Mouse (Mus musculus): ENCODE data around the gene Gnl3. TPM values are rescaled to one million over a fixed set of nuclear protein-coding genes. Genes with fewer than 3 reads are reported as not detected.

Gene Gnl3
- polyA plus RNA-seq (2014; fragmentation: Nextera tagmentation; extraction: Ambion mirVana): 53.3 and 58.1 TPM in 2 replicates

DNA sequence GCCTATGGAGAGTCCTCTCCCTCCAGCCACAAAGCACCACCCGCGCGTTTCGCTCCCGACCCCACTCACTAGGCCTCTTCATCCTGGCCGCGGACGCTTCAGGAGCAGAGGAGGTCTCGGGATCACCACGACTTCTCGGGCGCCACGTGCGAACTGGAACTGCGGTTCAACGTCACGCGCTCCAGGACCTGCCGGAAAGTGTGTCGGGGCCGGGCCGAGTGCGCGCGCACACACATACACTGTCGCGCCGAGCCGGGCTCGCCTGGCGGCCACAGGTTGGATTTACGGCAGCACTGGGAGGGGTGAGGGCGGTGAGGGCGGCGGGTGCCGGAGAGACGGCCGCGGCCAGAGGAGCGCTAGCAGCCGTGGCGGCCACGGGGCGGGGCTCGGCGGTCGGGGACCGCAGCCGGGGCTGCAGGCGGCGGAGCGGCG, at the start of gene Gnl3, which contains the start of gene Pbrm1:
Gene Gnl3 (minus strand): TSS at position 293 of the 432 bp plus-strand sequence.
Gene Pbrm1 (plus strand): TSS at position 279 of the 432 bp plus-strand sequence.
- H3K4me2 ChIP-seq (ENCODE audit: low read depth, low read length): peak within 1 kb of the TSS; percentile 83
- peaks cover 31% of the 10 kb centered on the region for H3K36me3 ChIP-seq (ENCODE audit: control insufficient read depth, insufficient read depth, low read length)

DNA sequence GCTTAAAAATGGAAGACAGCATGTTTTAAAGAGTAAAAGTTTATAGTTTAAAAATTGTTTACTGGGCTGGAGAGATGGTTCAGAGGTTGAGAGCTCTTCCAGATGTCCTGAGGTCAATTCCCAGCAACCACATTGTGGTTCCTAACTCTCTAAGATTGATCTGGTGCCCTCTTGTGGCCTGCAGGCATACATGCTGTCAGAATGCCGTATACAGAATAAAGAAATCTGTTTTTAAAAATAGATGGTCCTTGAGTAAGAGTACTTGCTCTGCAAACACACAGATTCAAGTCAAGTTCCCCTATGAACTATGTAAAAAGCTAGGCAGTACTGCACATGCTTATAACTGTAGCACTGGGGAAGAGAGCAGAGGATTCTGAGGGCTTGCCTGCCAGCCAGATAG, 43.3 kb upstream of the Gnl3 start:
- H3K4me1 ChIP-seq (ENCODE audit: control insufficient read depth, insufficient read depth, low read length): no peaks in the 10 kb centered on the region
- no peak overlapping the region for H3K4me2 ChIP-seq (ENCODE audit: low read depth, low read length)
- peaks cover 47% of the 10 kb centered on the region for H3K36me3 ChIP-seq (ENCODE audit: control insufficient read depth, insufficient read depth, low read length)
- WGBS: 79% methylated on average over 1 of the region's 1 CpGs
- H3K9me3 ChIP-seq (ENCODE audit: control insufficient read depth, low read length): no peaks in the 10 kb centered on the region
- no peaks in the 10 kb centered on the region for H3K27me3 ChIP-seq (ENCODE audit: control insufficient read depth, insufficient read depth, low read length)
- H3K4me3 ChIP-seq (ENCODE audit: low read depth, low read length): no peak overlapping the region
- no peak overlapping the region for H3K9ac ChIP-seq (replicated peaks; ENCODE audit: low read depth, low read length)
- ATAC-seq (ENCODE audit: low read depth): no peak
- no peak overlapping the region for H3K27ac ChIP-seq (ENCODE audit: low read depth, low read length)

More for the DNA sequence above, at the start of gene Gnl3, which contains the start of gene Pbrm1:
- peaks cover 23% of the 10 kb centered on the region for H3K4me1 ChIP-seq (ENCODE audit: control insufficient read depth, insufficient read depth, low read length)
- H3K9ac ChIP-seq (replicated peaks; ENCODE audit: low read depth, low read length): peak within 1 kb of the TSS; percentile 91
- H3K9me3 ChIP-seq (ENCODE audit: control insufficient read depth, low read length): no peaks in the 10 kb centered on the region
- peak within 1 kb of the TSS; percentile 98 for H3K27ac ChIP-seq (ENCODE audit: low read depth, low read length)
- peak within 1 kb of the TSS; percentile 72 for H3K4me3 ChIP-seq (ENCODE audit: low read depth, low read length)
- H3K27me3 ChIP-seq (ENCODE audit: control insufficient read depth, insufficient read depth, low read length): no peaks in the 10 kb centered on the region
- peak; percentile 96 for ATAC-seq (ENCODE audit: low read depth)
- under 1% methylated on average over 46 of the region's 53 CpGs for WGBS

DNA sequence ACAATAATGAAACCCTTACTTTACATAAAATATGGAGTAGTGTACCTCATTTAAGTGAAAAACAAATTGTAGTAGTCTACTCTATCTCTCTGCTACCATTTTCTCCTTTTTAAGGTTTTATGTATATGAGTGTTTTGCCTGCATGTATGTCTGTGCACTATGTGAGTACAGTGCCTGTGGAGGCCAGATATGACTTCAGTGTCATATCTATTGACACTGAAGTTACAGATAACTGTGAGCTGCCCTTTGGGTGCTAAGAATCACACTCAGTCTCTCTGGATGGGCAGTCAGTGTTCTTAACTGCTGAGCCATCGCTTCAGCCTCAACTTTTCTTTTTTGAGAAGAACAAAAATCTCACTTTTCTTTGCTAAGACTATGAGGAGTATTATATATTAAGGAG, 26.9 kb upstream of the Gnl3 start:
- WGBS: 100% methylated on average over 1 of the region's 1 CpGs
- no peak for ATAC-seq (ENCODE audit: low read depth)
- Histone ChIP-seq H3K36me3 (ENCODE audit: control insufficient read depth, insufficient read depth, low read length) (peaks cover 56% of the 10 kb centered on the region), H3K4me3 (ENCODE audit: low read depth, low read length) (no peak overlapping the region), H3K9ac (replicated peaks; ENCODE audit: low read depth, low read length) (no peak overlapping the region), H3K4me2 (ENCODE audit: low read depth, low read length) (no peak overlapping the region), H3K9me3 (ENCODE audit: control insufficient read depth, low read length) (no peaks in the 10 kb centered on the region), H3K27ac (ENCODE audit: low read depth, low read length) (no peak overlapping the region), H3K27me3 (ENCODE audit: control insufficient read depth, insufficient read depth, low read length) (no peaks in the 10 kb centered on the region), H3K4me1 (ENCODE audit: control insufficient read depth, insufficient read depth, low read length) (no peaks in the 10 kb centered on the region)

- H3K4me1 ChIP-seq (ENCODE audit: control insufficient read depth, insufficient read depth, low read length): no peaks in the 10 kb centered on the region
- WGBS: 91% methylated on average over 5 of the region's 5 CpGs
- H3K4me3 ChIP-seq (ENCODE audit: low read depth, low read length): no peak overlapping the region
These were observed 26.3 kb upstream of the Gnl3 start for GRCm38 (mm10) chr14:31045296-31045695.

DNA sequence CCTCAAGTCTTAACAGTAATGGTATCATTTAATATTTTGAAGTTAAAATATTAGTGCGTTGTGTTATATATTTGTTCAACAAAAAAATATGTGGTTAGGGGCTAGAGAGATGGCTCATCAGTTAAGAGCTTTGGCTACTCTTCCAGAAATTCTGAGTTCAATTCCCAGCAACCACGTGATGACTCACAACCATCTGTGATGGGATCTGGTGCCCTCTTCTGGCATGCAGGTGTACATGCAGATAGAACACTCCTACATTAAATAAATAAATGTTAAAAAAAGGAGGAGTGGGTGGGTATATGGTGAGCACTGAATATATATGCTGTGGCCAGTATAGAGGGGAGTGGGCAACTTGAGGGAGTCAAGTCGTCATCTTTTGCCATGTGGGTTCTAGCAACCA, 6.8 kb upstream of the Gnl3 start:
- Histone ChIP-seq H3K4me1 (ENCODE audit: control insufficient read depth, insufficient read depth, low read length) (peaks cover 4% of the 10 kb centered on the region; the same call in 1 of the 2 replicates), H3K9me3 (ENCODE audit: control insufficient read depth, low read length) (no peaks in the 10 kb centered on the region), H3K9ac (replicated peaks; ENCODE audit: low read depth, low read length) (no peak overlapping the region), H3K36me3 (ENCODE audit: control insufficient read depth, insufficient read depth, low read length) (peaks cover 41% of the 10 kb centered on the region), H3K27ac (ENCODE audit: low read depth, low read length) (no peak overlapping the region), H3K4me3 (ENCODE audit: low read depth, low read length) (no peak overlapping the region), H3K27me3 (ENCODE audit: control insufficient read depth, insufficient read depth, low read length) (no peaks in the 10 kb centered on the region), H3K4me2 (ENCODE audit: low read depth, low read length) (no peak overlapping the region)
- 74% methylated on average over 3 of the region's 3 CpGs for WGBS
- ATAC-seq (ENCODE audit: low read depth): no peak

More at GRCm38 (mm10) chr14:31045296-31045695, 26.3 kb upstream of the Gnl3 start:
- H3K4me2 ChIP-seq (ENCODE audit: low read depth, low read length): no peak overlapping the region
- no peaks in the 10 kb centered on the region for H3K27me3 ChIP-seq (ENCODE audit: control insufficient read depth, insufficient read depth, low read length)
- no peaks in the 10 kb centered on the region for H3K9me3 ChIP-seq (ENCODE audit: control insufficient read depth, low read length)
- H3K36me3 ChIP-seq (ENCODE audit: control insufficient read depth, insufficient read depth, low read length): peaks cover 50% of the 10 kb centered on the region
- H3K9ac ChIP-seq (replicated peaks; ENCODE audit: low read depth, low read length): no peak overlapping the region
- ATAC-seq (ENCODE audit: low read depth): no peak
- no peak overlapping the region for H3K27ac ChIP-seq (ENCODE audit: low read depth, low read length)

DNA sequence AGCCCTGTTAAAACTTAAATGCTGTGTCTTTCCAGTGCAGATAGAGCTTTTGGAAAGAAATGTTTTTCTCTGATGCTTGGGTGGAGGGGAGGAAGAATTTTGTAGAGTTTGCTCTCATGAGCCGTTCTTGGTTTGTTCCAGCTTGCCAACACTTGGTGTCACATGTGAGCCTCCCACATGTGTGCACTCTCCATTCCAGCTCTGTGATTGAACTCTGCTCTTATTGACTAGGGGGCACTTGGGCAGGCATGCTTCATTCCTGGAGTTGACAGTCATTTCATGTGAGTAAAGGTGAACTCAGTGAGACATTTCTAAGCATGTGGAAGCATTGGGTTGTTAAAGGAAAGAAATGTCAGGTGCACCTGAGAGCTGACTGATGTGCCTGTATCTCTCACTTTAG, 3.6 kb upstream of the Gnl3 start:
- Histone ChIP-seq H3K4me1 (ENCODE audit: control insufficient read depth, insufficient read depth, low read length) (peaks cover 21% of the 10 kb centered on the region), H3K9ac (replicated peaks; ENCODE audit: low read depth, low read length) (no peak overlapping the region), H3K9me3 (ENCODE audit: control insufficient read depth, low read length) (no peaks in the 10 kb centered on the region), H3K36me3 (ENCODE audit: control insufficient read depth, insufficient read depth, low read length) (peaks cover 20% of the 10 kb centered on the region), H3K27ac (ENCODE audit: low read depth, low read length) (no peak overlapping the region), H3K4me2 (ENCODE audit: low read depth, low read length) (no peak overlapping the region), H3K27me3 (ENCODE audit: control insufficient read depth, insufficient read depth, low read length) (no peaks in the 10 kb centered on the region), H3K4me3 (ENCODE audit: low read depth, low read length) (no peak overlapping the region)
- 56% methylated on average over 1 of the region's 1 CpGs for WGBS
- ATAC-seq (ENCODE audit: low read depth): no peak

GRCm38 (mm10) chr14:31019331-31020205, 616 bp upstream of the Gnl3 start:
- peak overlapping the region; percentile 72 for H3K4me3 ChIP-seq (ENCODE audit: low read depth, low read length)
- H3K9ac ChIP-seq (replicated peaks; ENCODE audit: low read depth, low read length): peak overlapping the region; percentile 91
- 9% methylated on average over 30 of the region's 56 CpGs for WGBS
- H3K27me3 ChIP-seq (ENCODE audit: control insufficient read depth, insufficient read depth, low read length): no peaks in the 10 kb centered on the region
- peak; percentile 92 for ATAC-seq (ENCODE audit: low read depth)
- H3K27ac ChIP-seq (ENCODE audit: low read depth, low read length): peak overlapping the region; percentile 98
- peak overlapping the region; percentile 35 for H3K4me2 ChIP-seq (ENCODE audit: low read depth, low read length)
- H3K4me1 ChIP-seq (ENCODE audit: control insufficient read depth, insufficient read depth, low read length): peaks cover 23% of the 10 kb centered on the region
- H3K36me3 ChIP-seq (ENCODE audit: control insufficient read depth, insufficient read depth, low read length): peaks cover 24% of the 10 kb centered on the region
- no peaks in the 10 kb centered on the region for H3K9me3 ChIP-seq (ENCODE audit: control insufficient read depth, low read length)

DNA sequence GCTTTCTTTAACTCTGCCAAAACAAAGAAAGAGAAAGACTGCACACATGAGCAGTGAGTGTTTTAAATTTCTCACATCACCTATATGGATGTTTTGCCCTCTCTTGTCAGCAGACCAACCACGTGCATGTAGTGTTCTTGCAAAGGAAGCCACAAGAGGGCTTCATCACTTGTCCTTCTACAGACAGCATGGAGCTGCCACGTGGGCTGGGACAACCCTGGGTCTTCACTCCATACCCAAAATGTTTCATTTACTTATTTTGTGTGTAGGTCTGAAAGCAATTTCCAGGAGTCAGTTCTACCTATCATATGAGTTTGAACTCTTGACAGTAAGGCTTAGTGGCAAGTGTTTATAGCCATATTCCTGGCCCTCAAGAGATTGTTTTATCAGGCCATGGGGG, 1.1 kb downstream of the Gnl3 start:
- Histone ChIP-seq H3K36me3 (ENCODE audit: control insufficient read depth, insufficient read depth, low read length) (peaks cover 41% of the 10 kb centered on the region), H3K9ac (replicated peaks; ENCODE audit: low read depth, low read length) (peak overlapping the region; percentile 91; the same call in 1 of the 2 replicates), H3K4me1 (ENCODE audit: control insufficient read depth, insufficient read depth, low read length) (peaks cover 23% of the 10 kb centered on the region), H3K4me2 (ENCODE audit: low read depth, low read length) (peak overlapping the region; percentile 83), H3K27me3 (ENCODE audit: control insufficient read depth, insufficient read depth, low read length) (no peaks in the 10 kb centered on the region), H3K4me3 (ENCODE audit: low read depth, low read length) (peak overlapping the region; percentile 72), H3K27ac (ENCODE audit: low read depth, low read length) (no peak overlapping the region), H3K9me3 (ENCODE audit: control insufficient read depth, low read length) (no peaks in the 10 kb centered on the region)
- no peak for ATAC-seq (ENCODE audit: low read depth)
- WGBS: 0% methylated on average over 2 of the region's 2 CpGs

DNA sequence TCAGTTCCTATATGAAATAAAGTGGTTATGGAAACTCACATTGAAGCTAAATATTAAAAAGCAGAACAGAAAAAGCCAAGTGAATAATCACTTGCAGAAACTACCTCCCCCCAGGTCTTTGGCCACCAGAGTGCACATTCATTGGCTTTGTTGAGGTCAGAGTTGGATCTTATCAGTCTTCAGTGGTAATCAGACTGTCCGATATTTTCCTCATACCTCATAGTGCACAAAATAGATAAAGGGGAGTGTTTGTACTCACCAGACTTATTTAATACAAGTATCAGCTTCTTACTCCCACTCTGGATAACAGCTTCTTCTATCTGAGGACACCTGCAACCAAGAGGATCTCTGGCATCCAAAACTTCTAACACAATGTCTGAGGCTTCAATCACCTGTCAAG, 2.9 kb downstream of the Gnl3 start:
- Histone ChIP-seq H3K9ac (replicated peaks; ENCODE audit: low read depth, low read length) (no peak overlapping the region), H3K9me3 (ENCODE audit: control insufficient read depth, low read length) (no peaks in the 10 kb centered on the region), H3K36me3 (ENCODE audit: control insufficient read depth, insufficient read depth, low read length) (peaks cover 52% of the 10 kb centered on the region), H3K27me3 (ENCODE audit: control insufficient read depth, insufficient read depth, low read length) (no peaks in the 10 kb centered on the region), H3K4me1 (ENCODE audit: control insufficient read depth, insufficient read depth, low read length) (peaks cover 19% of the 10 kb centered on the region), H3K4me2 (ENCODE audit: low read depth, low read length) (no peak overlapping the region), H3K27ac (ENCODE audit: low read depth, low read length) (no peak overlapping the region), H3K4me3 (ENCODE audit: low read depth, low read length) (no peak overlapping the region)
- 93% methylated on average over 1 of the region's 1 CpGs for WGBS
- ATAC-seq (ENCODE audit: low read depth): no peak
